Mouse (Mus musculus): ENCODE data around the gene Gm28042.

- TF ChIP-seq CTCF (IDR thresholded peaks at IDR 0.05; ENCODE audit: low read depth), result no peak
- TF ChIP-seq EP300 (optimal IDR thresholded peaks at IDR 0.05), result no peak
Observed at GRCm38 (mm10) chr2:120090979-120091378, 63.7 kb downstream of the Gm28042 start.

All from stomach, postnatal 0 days (tissue).